Mouse (Mus musculus) MN1 (cell line): ENCODE measurements around the gene Thsd4.

Experiments used
- DNase-seq: peaks from one replicate; pipeline ENCODE4 v3.0.0-alpha.2; 2016; ENCODE audit warnings: low spot score

Gene Thsd4

DNA sequence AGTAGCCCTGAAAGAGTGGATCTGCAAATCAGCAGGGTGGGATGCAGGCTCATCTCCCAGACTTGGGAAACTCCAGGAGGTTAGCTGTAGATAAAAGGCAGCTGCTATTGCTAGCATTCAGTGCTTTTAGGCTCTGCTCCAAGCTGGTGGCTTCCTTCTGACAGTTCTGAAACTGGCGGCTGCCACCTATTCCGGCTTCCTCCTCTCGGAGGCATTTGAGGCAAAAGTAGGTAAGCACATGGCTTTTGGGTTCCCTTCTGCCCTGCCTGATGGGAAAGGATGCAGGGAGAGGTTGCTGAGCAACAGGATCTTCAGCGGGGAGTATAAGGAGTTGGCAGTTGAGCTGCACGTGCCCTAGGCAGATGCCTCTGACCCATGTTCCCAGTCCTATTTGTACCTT is 65.2 kb downstream of the Thsd4 start:
- DNase-seq: no peak

DNA sequence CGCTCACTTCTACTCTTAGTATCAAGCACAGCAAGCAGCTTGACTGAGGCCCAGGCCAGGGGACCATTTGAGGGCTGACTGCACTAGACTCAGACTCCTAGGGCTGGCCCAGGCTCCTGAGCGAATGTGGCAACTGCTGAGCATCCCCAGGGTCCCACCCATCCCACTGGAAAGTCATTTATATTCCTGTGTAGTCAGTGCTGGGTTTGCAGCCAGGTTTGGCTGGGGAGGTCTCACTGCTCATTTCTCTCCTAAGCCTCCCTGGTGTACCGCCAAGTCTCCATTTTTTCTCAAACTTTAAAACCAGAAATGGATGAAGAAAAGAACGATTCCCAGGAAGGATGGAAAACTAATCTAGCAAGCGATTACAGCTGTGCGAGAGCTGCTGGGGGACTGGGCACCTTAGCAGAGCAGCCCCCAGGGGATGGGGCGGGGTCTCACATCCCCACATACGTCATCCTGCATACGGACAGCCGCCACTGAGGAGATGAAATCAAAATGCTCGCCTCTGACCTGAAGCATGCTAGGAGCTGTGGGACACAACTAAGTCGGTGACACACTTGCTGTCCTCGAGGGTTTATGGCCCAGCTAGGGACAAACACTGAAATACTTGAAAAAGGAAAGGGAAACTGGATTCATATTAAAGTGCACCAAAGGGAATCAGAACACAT is 67.3 kb downstream of the Thsd4 start:
- no peak for DNase-seq

DNA sequence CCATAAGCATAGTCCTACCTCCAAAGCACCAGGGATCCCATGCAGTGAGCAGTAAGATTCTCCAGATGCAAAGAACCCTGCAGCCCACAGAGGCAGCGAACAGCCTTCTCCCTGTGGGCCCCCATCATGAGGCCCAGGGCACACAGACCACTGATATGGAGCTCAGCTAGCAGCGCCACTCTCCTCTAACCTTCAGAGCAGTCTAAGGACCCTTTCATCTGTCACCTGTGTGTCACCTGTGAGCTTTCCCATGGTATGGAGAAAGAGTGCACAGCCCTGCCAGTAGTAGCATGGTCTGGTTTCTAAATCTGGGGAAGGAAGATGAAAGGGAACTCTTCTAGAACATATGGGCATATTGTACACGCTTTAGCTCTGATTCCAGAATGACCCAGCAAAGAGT is 72.3 kb downstream of the Thsd4 start:
- no peak for DNase-seq

DNA sequence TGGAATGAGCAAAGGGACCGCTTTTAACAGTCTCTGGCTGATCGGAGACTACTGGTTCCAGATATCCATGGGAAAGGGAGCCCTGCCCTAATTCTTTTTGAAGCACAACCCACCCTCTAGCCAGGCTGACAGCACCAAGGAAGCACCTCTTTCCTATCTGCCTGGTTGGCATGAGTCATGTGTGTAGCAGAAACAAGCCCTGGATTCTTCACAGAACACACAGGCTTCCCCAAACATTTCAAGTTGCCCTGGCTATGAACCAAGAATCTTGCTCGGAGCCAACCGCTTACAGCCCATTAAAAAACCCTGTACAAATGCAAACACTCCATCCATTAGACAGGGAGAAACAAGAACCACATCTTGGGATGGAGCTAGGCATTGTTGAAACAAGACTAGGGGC is 76.0 kb downstream of the Thsd4 start:
- DNase-seq: no peak

DNA sequence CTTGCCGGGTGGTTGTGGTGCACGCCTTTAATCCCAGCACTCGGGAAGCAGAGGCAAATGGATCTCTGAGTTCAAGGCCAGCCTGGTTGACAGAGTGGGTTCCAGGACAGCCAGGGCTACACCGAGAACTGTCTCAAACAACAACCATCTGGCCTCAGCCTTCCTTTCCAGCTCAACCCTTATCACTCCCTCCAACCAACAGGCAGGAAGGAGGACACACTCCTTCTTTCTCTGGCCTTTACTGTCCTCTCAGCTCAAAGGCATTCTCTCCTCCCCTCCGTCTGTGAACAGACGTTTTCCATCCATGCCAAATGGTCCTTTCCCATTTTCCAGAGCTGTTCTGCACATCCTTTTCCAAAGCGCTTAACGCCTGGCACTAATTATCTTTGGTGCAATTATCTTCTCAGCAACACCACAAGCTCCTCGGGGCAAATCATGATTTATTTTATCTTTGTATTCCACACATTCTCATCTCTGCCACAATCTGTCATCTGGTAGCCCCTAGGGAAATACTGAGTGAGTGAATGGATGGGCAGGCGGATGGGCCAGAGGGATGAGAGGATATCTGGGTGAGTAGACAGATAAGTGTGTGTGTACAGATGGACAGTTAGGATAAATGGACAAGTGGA is 80.5 kb downstream of the Thsd4 start:
- no peak for DNase-seq

DNA sequence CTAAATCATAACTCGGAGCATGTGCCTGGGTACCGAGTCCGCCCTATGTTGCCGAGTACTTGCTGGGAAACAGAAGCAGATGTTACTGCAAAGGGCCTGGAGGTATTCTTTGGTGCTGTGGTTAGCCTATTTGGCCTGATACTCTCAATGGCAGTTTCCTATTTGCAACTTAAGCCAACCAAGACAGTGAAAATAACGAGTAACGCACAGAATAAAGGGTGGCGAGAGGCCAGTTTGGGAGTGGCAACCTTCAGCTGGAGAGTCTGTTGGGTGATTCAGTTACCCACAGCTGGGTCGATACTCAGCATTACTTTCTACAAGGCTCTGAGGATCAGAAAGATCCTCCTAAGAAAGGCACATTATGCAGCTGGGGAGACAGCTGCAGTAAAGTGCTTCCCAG is 81.3 kb downstream of the Thsd4 start:
- DNase-seq: no peak

DNA sequence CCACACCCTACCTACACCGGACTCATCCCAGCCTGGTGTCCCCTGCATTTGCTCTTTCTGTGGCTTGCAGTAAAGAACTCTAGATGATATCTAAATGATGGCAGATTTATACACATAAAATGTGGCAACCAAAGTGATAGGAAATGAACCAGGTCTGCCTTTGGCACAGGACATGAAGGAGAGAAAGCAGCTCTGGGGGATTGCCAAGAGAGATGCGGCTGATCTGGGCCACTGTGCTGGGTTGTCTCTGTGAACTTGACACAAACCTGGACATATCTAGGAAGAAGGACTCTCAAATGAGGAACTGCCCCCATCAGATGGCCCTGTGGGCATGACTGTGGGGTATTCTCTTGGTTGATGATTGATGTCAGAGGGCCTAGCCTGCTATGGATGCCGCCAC is 85.6 kb downstream of the Thsd4 start:
- no peak for DNase-seq

DNA sequence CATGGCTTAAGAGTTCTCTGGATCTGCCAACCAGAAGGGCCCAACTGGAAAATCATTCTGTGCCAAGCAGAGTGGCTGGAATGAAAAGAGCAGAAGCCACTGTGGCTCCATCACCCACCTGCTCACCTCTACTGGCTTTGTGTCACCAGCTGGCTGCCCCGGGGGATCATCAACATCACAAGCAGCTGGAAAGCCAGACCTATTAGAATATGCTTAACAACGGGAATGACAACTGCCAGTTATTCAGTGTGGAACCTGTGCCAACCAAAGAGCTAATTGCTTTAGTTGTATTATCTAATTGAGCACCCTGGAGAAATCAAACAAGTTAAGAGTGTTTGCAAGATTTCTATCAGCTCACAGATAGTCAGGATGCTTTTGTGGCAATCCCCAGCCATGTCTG is 87.8 kb downstream of the Thsd4 start:
- DNase-seq: no peak

DNA sequence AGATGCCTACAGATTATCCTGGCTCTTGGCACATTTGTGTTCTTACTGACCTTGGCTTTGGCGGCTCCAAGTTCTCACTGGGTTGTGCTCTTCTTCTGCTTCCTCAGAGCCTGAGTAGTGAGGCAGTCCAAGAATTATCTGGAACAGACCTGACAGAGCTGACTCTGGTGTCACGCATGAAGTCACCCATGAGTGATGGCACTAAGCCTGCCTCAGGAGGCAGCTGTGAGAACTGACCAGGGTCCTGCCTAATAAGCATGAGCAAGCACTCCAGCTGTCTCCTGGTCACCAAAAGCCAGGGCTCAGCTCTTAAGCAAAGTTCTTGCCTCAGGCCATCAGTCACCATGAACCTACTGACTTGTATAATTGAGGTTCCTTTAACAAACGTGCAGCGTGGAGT is 89.9 kb downstream of the Thsd4 start:
- DNase-seq: no peak

DNA sequence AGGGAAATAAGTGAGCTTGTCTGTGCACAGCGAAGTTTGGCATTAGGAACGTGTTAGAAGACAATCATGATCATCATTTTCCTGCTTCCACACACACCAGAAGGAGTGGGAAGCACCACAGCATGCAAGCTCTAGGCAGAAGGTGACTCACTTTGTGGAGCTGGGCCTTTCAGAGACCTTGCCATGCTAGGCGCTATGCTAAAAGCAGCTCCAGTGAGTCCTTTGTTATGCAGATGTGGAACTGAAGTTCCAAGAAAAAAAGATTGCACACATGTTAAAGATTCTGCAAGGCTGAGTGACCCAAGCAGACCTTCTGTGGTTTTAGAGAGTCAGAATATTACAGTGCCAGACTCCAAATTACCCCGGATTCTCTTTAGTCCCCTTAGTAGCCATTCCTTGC is 91.8 kb downstream of the Thsd4 start:
- DNase-seq: no peak

DNA sequence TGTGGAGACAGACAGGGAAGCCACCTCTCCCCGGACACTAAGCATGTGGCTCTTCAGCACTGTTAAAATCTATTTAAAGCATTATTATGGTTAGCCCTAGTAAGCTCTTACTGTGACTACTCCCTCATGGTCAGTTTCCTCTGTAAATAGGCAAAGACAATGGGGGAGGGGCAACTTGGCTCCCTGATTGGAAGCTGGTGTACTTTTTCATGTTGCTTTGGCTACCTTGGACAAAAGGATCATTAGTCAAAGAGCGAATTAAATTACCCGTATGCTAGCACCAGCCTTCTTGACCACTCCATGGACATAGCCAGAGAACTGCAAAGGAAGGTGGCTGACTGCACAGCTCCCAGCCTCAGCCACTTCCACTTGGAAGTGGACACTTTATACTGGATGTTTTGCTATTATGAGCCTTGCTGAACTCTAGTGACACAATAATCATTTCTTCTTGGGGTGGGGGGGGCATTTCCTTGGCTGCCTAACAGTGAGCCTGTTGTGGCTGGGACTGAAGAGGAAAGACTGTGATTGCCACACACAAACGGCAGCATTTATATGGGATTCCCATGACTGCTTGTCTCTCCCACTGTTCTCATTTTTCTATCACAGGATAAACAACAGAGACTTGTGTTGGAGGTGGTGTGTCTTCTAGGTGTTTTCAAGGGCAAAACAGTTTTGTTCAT is 107.6 kb downstream of the Thsd4 start:
- no peak for DNase-seq

DNA sequence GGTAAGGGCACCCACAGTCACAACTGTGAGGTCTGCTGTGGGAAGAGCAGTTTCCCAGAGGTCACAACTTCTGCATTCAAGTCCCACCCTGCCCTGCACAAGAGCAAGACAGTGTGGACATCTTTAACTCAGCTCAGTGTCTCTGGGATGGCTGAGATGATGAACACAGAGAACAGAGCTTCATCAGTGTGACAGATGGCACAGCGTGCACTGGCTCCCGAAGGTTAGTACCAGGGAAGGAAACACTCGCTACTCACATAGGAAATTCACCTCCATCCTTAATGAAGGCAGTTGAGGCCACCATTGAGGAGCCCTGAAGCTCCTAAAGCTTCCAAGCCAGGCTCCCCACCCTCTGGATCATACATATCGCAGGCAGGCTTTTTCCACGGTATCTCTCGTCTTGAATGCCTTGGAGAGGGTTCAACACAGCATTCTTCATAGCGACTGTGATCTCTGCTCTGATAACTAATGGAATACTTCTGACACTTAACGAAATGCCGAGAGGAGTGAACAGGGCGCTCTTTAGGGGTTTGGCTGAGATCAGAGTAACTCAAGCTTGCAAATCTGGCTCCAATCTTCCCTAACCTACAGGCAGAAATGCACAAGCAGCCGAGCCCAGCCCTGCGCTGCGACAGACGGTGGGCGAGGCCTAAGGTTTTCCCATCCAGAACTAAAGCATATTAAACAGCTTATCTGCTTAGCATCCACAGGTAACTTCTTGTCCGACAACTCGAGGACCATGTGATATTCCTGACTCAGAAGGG is 110.8 kb downstream of the Thsd4 start:
- DNase-seq: no peak

DNA sequence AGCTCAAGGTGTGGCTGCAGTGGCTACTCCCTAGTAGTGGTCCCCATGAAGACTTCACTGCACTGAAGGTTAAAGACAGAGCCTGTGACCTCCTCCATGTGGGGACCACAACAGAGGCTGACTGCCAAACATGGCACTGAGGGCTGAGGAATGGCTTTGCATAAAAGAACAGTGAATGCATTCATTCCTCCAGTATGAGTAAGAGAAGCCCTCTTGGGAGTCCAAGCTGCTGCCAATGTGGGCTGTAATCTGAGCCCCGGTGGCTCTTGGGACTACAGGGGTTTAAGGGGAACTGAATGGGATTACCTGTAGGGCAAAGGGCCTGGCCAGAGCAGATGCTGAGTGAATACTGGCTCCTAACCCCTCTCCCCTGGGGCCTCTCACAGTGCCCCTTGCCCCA is 114.5 kb downstream of the Thsd4 start:
- no peak for DNase-seq

DNA sequence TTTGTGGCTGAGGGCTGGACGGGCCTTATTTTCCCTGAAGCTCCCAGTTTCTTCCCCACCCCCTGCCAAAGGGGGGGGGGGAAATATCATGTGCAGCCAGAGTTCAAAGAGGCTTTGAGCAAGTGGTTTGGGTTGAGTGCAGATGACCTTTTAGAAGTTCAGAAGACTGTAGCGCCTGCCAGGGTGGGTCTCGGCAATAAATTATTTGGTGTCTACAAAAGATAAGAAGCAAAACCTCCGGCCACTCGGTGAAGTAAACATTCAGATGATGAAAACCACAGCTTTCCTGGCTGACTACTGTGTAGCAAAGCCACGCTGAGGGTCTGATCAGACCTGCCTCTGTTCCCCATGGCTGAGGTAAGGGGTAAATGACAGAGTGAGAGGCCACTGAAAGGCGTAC is 116.1 kb downstream of the Thsd4 start:
- no peak for DNase-seq

DNA sequence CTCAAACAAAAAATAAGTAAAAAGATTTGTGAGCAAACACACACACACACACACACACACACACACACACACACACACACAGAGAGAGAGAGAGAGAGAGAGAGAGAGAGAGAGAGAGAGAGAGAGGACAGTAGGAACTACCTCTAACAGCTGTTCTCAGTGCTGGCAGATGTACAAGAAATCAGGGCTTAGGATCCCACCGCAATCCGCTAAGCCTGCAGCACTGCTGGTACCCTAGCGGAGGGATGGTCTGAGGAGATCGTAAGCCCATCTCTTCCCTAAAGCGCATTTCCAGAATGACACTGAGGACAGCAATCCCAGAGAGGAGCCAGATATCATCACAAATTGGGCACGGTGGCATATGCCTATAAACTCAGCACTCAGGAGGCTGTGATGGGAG is 119.2 kb downstream of the Thsd4 start:
- DNase-seq: no peak

DNA sequence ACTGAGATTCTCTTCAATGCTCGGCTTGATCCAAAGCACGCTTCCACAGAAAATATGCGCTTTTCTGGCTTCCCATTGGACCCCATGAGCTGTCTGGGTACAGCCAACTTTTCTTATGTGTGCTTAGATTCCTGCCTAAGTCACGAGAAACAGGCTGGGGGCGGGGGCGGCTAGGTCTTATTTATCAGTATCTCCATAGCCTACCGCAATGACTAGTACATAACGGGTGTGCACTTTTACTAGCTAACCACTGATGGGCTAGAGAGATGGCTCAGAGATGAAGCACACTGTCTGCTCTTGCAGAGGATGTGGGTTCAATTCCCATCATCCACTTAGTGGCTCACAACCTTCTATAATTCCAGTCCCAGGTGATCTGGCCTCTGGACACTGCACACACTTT is 121.8 kb downstream of the Thsd4 start:
- no peak for DNase-seq

DNA sequence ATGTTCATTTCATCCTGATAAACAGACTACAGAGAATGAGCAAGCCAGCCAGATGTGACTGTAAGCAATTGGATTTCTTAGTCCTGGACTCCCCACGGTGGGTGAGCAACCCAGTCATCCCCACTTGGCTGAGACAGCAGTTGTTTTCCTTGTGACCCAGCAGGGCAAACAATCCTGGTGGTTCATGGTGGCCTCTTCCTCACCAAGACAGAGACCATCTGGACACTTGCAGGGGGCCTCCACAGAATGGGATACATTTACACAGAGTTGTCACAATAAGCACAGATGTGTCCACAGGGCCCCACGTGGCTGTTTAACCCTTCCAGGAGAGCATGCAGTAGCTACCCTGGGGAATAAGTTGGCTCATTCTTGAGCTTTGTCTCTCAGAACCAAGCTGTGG is 123.8 kb downstream of the Thsd4 start:
- DNase-seq: no peak

DNA sequence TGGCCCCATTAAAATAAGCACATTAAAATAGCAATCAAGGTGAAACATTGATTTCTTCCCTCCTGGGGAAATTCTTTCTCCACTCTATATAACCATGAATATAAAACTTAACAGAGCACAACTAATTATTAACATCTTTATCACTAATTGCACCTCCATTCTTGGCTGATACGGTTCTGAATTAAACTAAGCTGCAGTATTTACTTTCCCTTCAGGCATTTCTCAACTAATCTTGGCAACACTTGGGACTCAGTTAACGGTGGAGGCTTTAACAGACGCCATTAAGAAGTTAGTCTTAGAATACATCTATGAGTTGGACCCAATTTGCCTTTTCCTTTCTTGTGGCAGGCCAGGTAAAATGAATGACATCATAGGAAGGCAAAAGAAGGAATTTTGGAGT is 125.8 kb downstream of the Thsd4 start:
- DNase-seq: no peak

DNA sequence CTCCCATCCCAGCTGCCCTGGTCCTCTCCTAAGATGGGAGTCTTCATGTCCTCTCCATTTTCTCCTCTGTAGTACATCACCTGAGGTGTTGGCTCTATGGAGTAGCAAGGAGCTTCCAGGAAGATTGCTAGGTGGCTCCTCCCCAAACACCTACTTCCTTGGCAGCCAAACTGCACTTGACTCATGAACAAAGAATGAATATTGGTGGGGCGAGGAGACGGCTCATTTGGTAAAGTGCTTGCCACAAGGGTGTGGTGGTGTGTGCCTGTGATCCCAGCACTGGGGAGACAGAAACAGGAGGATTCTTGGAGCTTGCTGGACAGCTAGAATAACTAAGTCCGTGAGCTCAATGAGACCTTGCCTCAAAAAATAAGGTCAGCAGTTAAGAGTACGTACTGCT is 128.9 kb downstream of the Thsd4 start:
- no peak for DNase-seq

DNA sequence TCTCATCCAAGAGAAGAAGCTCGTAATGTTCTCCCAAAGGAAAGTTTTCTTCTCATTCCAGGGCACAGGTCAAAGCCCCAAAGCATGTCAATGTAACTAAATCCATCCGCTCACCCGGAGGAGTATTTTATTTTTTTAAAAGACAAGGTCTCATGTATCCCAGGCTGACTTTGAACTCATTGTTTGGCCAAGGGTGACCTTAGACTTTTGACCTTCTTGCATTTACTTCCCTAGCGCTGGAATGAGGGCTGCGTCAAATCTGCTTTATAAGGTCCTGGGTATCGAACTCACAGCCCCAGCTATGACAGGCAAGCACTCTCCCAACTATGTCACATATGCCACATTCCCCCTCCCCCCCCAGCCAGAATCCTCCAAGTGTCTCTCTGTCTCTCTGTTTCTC is 137.1 kb downstream of the Thsd4 start:
- no peak for DNase-seq

DNA sequence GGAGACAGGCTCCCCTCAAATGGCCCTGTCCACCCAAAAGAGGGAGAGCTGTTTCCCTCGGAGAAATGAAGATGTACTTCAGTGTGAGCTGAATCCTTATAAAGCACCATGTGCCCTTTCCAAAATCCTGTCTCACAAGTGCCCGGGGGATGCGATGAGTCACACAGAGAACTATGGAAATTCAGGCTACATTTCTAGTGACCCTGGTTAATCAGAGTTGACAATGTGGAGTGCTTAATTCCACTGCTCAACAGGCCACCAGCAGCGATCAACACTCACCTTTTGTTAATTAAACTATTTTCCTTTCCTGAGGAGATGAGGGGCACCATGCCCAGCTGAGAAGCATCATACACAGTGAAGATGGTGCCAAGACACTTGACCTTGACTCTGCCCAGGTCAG is 138.9 kb downstream of the Thsd4 start:
- no peak for DNase-seq

DNA sequence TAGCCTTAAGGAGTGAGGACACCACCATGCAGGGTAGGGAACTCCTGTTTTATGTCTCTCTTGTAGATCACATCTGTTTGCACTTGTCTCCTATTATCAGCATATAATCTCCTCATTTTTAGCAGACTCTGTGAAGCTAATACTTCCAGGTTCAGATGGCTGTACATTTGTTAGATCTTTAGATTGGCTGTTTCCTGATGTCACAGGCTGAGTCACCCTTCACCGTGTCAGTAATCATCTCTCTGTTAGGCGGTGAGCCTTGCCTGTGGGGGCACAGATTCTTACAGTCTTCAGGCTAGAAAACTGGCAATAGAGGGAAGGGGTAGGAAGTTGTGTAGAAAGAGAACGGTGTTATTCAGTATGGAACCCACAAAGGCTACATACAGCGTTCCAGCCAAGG is 139.3 kb downstream of the Thsd4 start:
- DNase-seq: no peak

DNA sequence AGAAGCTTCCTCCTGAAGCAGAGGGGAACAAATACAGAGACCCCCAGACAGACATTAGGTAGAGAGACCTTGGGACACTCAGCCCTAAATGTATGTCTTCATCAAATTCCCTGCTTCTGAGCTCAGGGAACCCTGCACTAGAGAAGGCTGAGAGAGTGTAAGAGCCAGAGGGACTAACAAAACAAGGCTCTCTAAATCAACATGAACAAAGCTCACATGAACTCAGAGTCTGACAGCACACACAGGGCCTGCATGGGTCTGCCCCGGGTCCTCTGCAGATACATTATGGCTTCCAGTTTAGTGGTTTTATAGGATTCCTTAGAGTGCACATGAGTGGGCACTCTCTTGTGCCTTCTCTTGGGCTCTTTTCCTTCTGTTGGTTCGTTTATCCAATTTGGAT is 140.8 kb downstream of the Thsd4 start:
- DNase-seq: no peak
